Mouse (Mus musculus): Measurements from ENCODE around the gene Sufu.

The Sufu gene

GRCm38 (mm10) chr19:46516667-46517528 lies 120.2 kb downstream of the Sufu start:
- DNase-seq, result no peak

GRCm38 (mm10) chr19:46517529-46518351 lies 121.0 kb downstream of the Sufu start:
- no peak for DNase-seq

- DNase-seq, result no peak
Measured at GRCm38 (mm10) chr19:46518352-46518787, 121.7 kb downstream of the Sufu start.

DNA sequence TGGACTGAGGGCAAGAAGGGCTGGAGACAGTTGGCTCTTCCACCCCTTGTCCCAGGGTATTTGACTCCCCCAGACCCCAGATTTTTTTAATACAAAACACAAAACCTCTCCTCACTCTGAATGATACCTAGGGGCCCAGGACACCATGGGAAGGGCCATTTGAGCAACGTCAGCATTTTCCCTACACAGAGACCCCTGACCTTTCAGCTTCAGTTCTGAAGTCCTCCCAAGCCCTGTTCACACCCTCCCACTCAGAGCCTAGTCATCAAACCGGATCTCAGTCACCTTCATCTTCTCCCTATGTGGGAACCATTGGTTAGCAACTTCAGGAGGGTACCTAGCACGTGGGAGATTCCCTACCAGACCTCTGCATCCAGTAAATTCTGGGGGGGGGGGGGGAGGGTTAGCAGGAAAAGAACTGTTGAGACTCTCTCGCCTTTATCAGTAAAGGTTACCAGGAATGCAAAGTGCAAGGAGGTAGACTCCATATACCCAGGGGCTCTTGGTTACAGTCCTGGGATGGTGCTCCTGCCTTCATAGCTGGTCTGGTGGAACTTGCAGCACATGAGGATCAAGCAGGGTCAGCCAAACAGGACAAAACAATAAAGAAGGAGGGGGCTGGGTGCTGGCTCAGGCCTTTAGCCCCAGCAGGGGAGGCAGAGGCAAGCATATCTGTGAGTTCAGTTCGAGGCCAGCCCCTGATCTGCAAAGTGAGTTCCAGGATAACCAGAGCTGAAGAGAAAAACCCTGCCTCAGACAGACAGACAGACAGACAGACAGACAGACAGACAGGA lies 122.3 kb downstream of the Sufu start:
- DNase-seq, result no peak

DNA sequence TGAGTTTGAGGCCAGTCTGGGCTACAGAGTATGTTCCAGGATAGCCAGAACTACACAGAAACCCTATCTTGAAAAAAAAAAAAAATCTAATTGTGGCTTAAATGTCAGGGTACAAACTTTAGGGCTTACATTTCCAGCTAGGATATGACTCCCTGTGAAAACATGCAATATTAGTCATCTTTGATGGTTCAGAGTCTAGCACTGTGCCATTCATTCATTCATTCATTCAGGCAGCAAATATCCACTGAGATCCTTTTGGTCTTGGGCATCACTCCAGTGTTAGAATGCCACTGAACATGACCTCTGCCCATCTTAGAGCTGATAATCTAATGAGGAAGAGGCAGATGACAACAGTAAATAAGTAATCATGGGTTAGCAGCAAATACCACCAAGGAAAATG lies 125.0 kb downstream of the Sufu start:
- no peak for DNase-seq

DNA sequence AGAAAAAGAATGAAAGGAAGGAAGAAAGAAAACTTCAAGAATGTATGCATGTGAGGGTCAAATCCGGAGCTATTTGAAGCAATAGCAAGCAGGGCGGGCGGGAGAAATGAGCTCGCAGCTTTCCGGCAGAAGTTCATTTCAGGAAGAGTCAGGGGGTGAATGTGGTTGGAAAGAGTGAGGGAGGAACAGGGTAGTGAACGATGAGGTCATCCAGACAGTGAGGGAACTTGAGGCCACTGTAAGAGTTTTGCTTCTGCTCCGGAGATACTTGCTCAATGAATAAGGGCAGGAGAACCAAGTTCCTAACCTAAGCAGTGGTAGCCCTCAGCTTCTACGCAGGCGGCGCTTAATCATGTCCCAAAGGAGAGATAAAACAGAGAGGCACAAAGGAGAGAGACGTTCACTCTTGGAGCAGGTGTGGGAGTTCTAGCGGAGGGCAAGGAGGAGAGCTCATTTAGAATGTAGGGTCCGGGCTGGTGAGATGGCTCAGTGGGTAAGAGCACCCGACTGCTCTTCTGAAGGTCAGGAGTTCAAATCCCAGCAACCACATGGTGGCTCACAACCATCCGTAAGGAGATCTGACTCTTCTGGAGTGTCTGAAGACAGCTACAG lies 125.8 kb downstream of the Sufu start:
- no peak for DNase-seq

DNA sequence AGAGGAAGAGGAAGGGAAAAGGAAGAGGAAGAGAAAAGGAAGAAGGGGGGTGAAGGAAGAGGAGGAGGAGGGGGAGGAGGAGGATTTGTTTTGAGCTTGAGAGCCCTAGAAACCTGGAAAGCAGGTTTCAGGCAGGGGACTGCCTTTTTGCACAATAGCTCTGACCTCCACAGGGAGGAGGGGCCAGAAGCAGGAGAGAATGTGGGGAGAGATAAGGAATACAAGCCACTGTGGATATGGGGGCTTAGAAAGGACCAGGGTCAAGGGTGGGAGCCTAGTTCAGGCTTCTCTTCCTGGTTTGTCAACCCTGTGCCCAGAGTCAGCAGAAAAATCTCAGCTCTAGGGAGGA lies 126.4 kb downstream of the Sufu start:
- DNase-seq, result no peak

- peak; percentile 48 to 57 for DNase-seq
Measured at GRCm38 (mm10) chr19:46523480-46524151, 126.9 kb downstream of the Sufu start.

DNA sequence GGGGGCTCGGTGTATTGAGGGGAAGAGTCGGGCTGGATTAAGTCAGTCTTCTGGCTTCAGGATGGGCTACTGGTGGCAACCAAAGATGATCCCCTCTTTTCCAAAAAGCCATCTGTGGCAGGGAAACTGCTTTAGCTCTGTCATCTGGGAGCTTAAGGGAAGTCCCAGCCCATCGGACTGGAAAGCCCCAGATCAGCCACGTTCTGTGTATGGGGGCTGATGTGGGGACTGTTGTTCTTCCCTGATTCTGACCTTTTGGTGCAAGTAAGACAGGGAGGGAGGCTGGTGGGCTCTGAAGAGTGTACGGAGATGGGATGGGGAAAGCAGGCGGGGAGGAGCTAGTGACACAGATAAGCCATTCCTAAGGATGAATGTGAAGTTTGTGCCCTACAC lies 127.5 kb downstream of the Sufu start:
- no peak for DNase-seq

- DNase-seq, result peak in 1 of 2 experiments; percentile 20
Measured at GRCm38 (mm10) chr19:46524601-46525321, 128.1 kb downstream of the Sufu start.

DNA sequence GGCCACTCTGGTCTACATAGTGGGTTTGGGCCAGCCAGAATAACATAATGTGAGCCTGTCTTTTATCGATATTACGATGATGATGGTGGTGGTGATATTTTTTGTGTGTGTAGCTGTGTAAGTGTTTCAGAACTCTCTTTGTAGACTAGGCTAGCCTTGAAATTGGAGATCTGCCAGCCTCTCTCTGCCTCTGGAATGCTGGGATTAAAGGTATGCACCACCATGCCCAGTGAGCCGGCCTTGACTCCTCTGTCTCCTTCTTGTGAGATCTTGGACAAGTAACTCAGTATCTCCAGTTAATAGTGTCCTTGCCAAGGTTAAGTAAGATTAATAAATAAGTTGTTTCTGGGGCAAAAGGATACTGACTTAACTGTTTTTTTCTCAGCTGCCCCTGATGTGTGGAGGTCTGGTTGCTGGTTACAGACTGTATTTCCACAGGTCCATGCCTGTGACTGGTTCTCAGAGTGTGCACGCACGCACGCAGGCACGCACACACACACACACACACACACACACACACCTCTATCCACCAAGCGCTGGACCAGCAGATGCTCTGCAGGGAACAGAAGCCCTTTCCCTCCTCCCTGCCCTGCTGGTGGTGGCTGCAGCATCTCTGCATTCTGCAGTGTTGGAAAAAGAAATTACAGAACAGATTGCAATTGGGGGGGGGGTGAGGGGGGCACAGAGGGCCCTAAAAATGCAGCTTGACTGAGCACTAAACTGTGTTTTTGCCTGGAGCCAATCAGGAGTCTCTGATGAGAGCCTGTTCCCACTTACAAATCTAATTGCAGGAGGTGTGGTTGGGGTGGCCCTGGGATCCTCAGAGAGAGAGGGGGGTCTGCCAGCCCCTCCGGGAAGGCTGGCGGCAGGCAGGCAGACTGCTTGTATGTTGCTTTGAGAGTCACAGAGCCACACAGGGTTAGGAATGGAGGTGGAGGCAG lies 129.3 kb downstream of the Sufu start:
- DNase-seq, result peak; percentile 54 to 66

- DNase-seq, result peak in 1 of 2 experiments; percentile 23
Measured at GRCm38 (mm10) chr19:46527632-46528528, 131.2 kb downstream of the Sufu start.

GRCm38 (mm10) chr19:46528529-46529213 lies 132.0 kb downstream of the Sufu start:
- DNase-seq, result peak; percentile 65 to 69

- peak in 1 of 2 experiments; percentile 26 for DNase-seq
Measured at GRCm38 (mm10) chr19:46529601-46530448, 133.1 kb downstream of the Sufu start.

- DNase-seq, result peak in 1 of 2 experiments; percentile 15
Measured at GRCm38 (mm10) chr19:46530449-46530990, 133.8 kb downstream of the Sufu start.

GRCm38 (mm10) chr19:46531071-46532030 lies 134.7 kb downstream of the Sufu start:
- peak in 1 of 2 experiments; percentile 37 for DNase-seq
